Mouse (Mus musculus) cerebellum, adult (tissue): ENCODE results near the gene Akap6.

ENCODE experiments used
- ATAC-seq: cut with Nextera tagmentation; 2 replicates; pipeline ENCODE4 v1.9.2; 2017; ENCODE audit warnings: mild to moderate bottlenecking, moderate library complexity, mixed read lengths; ENCODE audit not compliant: insufficient number of reproducible peaks, low FRiP score, low TSS enrichment

The Akap6 gene

DNA sequence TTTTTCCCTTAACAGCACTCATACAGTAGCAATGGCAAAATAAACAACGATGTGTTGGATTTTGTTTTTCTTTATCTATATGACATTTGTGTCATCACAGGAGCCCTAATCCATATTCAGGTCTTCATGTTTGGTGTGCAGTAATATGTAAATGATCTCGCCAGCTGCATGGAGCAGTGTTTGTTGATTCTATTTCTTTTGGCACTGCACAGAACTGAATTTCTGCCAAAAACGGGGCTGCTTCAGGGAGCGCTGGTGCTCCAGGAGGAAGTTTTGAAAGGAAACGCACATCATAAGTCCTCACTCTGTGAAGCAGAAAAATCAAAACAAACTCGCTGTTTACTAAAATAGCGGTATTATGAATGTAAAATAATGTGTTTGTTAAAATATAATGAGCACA lies 424.9 kb downstream of the Akap6 start:
- ATAC-seq, result no peak

DNA sequence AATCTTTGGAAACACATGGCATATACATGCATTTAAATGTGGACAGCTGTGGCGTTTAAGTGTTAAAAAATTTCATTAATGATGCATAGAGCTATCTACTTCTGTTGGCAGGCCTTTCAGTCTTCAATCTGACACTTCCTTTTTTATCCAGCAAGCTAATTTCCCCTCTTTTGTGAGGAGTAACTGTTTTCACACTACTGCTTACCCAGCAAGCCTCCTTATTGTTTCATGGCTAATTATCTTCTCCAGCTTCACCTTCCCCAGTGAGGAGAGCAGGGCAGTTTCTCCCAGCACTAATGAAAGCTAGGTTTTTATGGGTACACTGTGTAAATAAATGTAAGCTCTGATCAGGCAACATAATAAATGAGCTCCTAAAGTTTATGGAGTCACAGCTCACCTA lies 425.5 kb downstream of the Akap6 start:
- ATAC-seq, result no peak

DNA sequence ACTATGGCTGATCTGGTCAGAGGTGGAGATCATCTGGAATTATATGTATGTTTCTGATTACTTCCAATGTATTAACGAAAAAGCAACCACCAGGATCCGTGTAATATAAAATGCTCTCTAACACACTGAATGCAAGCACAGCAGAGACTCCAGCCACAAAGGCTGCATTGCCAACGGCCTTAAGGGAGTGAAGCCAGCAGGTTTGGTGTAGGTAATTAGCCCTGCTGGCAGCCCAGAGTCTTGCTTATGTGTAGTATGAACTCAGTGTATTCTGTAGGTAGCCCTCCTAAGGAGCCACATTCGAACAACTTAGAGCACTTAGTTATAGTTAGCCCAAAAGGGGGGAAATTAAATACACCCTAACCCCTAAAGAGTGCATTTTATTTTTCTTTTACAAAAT lies 426.1 kb downstream of the Akap6 start:
- ATAC-seq, result no peak

DNA sequence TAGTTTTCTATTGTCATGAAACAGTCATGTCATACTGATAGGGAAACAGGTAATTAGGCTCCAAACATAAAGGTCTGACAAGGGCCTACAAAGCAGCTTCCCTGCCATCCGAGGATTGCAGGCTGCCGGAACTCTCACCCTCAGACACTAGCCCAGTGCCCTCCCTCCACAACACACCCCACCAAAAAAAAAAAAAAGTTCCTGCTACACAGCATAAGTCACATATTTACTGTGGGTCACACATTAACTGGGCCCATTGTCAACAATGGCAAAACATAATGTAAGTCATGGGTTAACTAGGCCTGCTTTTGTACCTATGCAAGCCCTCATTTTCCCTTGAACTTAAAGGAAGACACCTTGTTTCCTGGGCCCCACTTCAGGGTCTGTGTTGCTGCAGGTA lies 435.0 kb downstream of the Akap6 start:
- no peak for ATAC-seq

DNA sequence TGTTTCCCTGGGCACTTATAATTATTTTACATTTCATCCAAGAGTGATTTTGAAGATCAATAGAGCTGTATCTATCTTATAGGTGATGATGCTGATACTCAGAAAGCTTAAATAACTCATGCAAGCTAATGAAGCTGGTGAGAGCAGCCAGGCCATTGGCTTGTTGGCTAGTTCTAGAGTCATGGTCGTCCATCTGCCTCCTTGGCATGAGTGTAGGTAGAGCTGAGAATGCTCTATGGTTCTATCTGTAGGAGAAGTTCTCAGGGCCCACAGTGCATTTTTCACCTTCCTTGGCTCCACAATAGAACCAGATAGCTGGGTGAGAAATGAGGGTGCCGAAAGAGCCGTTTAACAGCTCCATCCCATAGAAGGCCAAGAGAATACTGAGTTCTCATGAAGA lies 438.1 kb downstream of the Akap6 start:
- peak; percentile 62; the same call in 1 of the 2 replicates for ATAC-seq

DNA sequence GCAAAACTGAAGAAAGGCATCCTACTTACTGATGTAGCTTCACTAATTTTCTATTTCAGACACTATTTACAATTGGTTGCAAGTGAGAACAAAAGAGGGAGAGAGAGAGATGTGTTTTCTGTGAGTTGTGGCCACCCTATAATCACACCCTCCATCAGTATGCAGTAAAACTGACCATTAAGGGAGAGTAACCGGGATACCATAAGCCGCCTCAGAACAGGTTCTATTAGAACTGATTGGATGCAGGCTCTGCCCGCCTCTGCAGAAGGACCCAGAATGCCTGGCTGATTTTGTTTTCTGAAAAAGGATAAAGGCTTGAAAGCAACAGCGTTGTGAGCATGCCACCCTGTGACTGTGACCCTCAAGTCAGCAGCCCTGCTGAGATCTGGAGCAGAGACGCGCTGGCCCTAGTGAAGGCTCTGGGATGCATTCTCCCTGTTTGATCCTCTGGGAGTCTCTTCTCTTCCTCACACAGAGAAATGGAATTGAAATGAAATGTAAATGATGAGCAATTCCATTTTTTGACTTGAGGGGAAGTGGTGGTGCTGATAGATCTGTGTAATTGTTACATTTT lies 445.0 kb downstream of the Akap6 start:
- ATAC-seq, result no peak

DNA sequence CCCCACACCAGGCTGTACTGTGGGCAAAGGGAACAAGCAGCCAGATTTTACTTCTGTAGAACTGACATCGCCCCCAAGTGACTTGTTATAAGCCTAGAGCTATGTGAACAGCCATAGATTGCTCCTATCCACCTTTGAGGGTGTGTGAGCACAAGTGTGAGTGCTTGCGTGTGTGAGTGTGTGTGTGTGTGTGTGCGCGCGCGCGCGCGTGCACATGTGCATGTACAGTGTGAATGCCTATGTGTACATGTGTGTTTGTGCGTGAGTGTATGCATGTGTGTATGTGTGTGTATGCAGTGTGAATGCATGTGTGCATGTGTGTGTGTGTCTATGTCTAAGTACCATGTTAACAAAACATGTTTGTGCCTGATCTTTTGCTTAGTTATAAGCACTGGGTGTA lies 445.6 kb downstream of the Akap6 start:
- ATAC-seq, result no peak

DNA sequence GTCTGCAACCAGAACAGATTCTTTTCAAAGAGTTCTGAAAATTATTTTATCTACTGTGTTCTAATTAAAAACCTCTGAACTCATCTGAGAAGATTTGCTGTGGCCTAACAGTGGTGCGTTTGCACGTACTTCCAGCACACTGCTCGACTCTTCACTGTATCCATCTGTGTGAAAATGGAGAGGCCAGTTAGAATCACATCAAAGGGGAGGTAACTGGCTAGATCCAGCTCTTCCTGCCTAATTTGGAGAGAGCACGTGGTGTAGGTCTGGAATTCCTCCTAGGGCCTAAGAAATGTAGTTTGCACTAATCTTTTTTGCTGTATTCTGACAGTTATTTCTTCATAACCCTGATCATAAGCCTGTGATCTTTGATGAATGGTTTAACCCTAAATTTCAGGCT lies 446.3 kb downstream of the Akap6 start:
- ATAC-seq, result no peak

DNA sequence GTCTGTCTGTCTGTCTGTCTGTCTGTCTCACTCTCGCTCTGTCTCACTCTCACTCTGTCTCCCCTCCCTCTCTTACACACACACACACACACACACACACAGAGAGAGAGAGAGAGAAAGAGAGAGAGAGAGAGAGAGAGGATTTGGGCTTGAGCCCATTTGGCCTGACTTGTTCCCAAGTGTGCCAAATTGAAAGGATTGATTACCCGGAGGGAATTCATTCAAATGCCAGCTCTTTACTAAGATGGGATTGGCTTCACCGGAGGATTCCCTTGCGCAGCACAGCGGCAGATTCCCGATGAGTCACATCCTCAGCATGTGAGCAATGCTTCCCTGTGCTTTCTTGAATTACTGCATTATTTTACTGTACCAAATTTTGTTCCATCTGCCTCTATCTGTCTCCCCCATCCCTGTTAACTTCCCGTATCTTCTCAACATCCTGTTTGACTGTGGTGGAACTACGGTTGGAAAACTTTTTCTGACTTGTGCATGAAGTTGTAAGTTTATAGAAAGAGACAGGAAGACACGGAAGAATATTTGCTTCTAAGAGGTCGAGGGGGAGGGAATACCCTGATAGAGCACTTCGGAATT lies 447.4 kb downstream of the Akap6 start:
- ATAC-seq, result peak; percentile 70

DNA sequence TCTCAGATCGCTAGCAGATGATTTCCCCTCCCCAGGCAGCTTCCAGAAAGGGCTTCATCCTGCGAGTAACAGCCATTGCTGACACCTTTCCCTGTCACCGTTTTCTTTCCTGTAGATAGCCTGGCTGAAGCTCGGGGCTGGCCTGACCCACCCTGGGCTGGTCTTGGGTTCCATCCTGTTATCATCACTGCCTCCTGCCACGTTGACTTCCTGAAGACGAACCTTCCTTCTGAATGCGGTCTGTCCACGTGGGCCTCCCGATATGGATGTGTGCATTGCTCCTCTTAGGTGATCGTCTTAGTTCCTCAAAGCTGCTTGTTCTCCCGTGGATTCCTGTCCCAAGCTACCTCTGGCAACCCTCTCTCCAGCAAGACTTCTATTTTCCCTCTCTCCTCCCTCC lies 448.5 kb downstream of the Akap6 start:
- no peak for ATAC-seq

DNA sequence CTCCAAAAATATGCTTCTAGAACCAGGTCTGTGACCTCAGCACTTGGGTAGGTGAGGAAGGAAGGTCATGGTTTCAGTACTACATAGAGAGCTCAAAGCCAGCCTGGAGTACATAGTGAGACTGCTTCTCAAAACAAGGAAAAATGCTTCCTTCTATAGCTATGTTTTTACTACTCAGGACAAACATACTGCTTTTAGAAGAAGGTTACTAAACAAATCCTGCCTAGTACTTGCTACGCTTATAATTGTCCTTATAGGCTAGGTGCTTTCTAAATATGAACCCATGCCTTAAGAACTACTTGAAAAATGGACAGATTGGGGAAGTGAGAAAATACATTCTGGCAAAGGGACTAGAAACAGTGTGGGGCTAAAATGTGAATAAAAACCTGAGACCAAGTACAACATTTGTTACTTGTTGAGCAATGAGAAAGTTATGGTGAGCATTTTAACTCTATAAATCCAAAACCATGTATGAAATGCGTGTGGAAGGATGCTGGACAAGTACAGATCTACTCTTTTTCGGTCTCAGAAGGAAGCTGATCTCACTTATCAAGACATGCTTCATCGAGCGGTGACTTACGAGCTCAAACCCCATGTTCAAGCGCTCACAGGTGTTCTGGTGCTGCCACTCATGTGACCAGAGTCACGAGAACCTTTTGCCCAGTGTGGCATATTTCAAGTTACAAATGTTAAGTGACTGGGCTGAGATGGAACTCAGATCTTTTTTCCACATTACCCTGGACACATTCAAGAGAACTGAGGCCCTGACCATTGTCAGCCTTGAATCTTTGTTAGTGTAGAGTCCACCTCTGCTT lies 469.2 kb downstream of the Akap6 start:
- ATAC-seq, result no peak

DNA sequence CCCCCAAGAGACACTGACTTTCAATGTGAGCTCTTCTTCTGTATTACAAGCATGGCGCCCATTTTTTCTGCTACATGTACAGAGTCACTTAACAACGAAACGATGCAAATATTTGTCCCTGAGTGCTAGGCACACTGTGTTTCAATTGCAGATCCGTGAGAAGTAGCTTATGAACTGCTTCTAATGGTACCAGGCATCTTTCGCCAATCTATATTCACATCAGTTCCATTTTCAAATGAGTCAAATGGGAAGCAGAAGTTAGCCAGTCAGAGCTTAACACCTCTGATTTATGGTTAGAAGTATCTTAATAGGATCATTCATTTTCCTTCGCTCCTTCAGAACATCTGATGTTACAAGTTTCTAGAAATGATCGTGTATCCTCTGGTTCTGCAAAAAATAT lies 492.3 kb downstream of the Akap6 start:
- ATAC-seq, result no peak

DNA sequence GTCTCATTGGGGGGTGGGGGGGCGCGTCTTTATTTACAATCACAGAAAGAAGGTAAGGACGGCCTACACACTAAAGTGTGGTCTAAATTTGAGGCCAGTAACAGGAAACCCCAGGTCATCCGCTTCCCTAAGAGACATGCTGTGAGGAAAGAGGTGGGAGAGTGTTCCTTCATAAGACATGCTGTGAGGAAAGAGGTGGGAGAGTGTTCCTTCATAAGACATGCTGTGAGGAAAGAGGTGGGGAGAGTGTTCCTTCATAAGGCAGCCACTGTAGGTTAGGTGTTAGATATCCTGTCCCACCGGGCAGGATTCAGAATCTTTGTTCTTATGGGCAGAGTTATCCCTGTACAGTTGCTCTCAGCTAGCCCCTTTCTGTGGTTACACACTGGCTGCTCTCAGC lies 494.5 kb downstream of the Akap6 start:
- ATAC-seq, result no peak
